Mouse (Mus musculus) CH12.LX (cell line): ENCODE results near the gene Setx. TPM values are rescaled to one million over a fixed set of nuclear protein-coding genes. Genes with fewer than 3 reads are reported as not detected.

Source experiments
- DNase-seq: peaks from one replicate; pipeline ENCODE4 v3.0.0-alpha.2; 2013; ENCODE audit errors: extremely low read depth
- H3K27ac ChIP-seq: 2 replicates; pipeline ENCODE4 v1.5.1; 2012; ENCODE audit warnings: low read depth, mild to moderate bottlenecking, control low read depth, moderate library complexity; ENCODE audit not compliant: insufficient read depth
- H3K27me3 ChIP-seq: replicated peaks from 2 replicates; pipeline ENCODE3; 2012; ENCODE audit warnings: inconsistent platforms
- H3K36me3 ChIP-seq, 2 experiments: replicated peaks in 1 of 2; 2 replicates each; pipeline versions ENCODE3 to v1.6.1; 2012; ENCODE audit warnings: inconsistent platforms in 1 of 2, low read length in 1 of 2, mild to moderate bottlenecking in 1 of 2, mixed read lengths in 1 of 2, moderate library complexity in 1 of 2; ENCODE audit not compliant: control insufficient read depth in 1 of 2, insufficient read depth in 1 of 2
- H3K4me1 ChIP-seq, 2 experiments: 2 replicates each; pipeline ENCODE4 v1.6.1; 2012; ENCODE audit warnings: inconsistent platforms in 1 of 2, moderate library complexity in 1 of 2; ENCODE audit not compliant: insufficient read depth in 2 of 2, control insufficient read depth in 1 of 2
- H3K4me2 ChIP-seq: 2 replicates; pipeline ENCODE4 v1.6.1; 2012; ENCODE audit warnings: low read depth, mild to moderate bottlenecking, control low read depth; ENCODE audit not compliant: poor library complexity, insufficient read depth, severe bottlenecking
- H3K4me3 ChIP-seq, 3 experiments: fragments of 150-350 bp in 1 of 3; sonication (generic) in 1 of 3; replicated peaks in 1 of 3; 2 replicates each; pipeline versions ENCODE3 to v1.5.1; 2011 to 2012; ENCODE audit warnings: low read depth in 2 of 3, low read length in 2 of 3, mild to moderate bottlenecking in 2 of 3, moderate library complexity in 2 of 3, control low read depth in 1 of 3, improper control_type of control experiment in 1 of 3, inconsistent platforms in 1 of 3, mixed read lengths in 1 of 3; ENCODE audit not compliant: poor library complexity in 1 of 3
- H3K79me2 ChIP-seq: replicated peaks from 2 replicates; pipeline ENCODE4 v1.6.1; 2012; ENCODE audit warnings: mild to moderate bottlenecking, moderate library complexity; ENCODE audit not compliant: control insufficient read depth, poor library complexity, insufficient read depth, severe bottlenecking; ENCODE audit errors: extremely low read depth
- H3K9ac ChIP-seq: 2 replicates; pipeline ENCODE4 v1.6.1; 2012; ENCODE audit warnings: low read depth, mild to moderate bottlenecking, control low read depth, moderate library complexity; ENCODE audit not compliant: insufficient read depth
- H3K9me3 ChIP-seq: replicated peaks from 2 replicates; pipeline ENCODE3; 2012; ENCODE audit warnings: low read length, inconsistent platforms, mixed read lengths
- BHLHE40 ChIP-seq: IDR thresholded peaks from 2 replicates; pipeline ENCODE4 v1.6.1; 2011; ENCODE audit warnings: mild to moderate bottlenecking, low read depth, low read length, improper control_type of control experiment
- CTCF ChIP-seq, 2 experiments: IDR thresholded peaks in 1 of 2; conservative IDR thresholded peaks in 1 of 2; 2 replicates each; pipeline ENCODE4 v1.5.1; 2011 to 2012; ENCODE audit warnings: low read depth in 2 of 2, low read length in 2 of 2, improper control_type of control experiment in 1 of 2, inconsistent platforms in 1 of 2, mild to moderate bottlenecking in 1 of 2, moderate library complexity in 1 of 2
- ELF1 ChIP-seq: IDR thresholded peaks from 2 replicates; pipeline ENCODE4 v1.6.1; 2014; ENCODE audit warnings: low read depth, mild to moderate bottlenecking, inconsistent platforms, low read length, improper control_type of control experiment
- EP300 ChIP-seq: IDR thresholded peaks from 2 replicates; pipeline ENCODE4 v1.6.1; 2011; ENCODE audit warnings: low read length, improper control_type of control experiment
- IRF4 ChIP-seq: IDR thresholded peaks from 2 replicates; pipeline ENCODE4 v1.6.1; 2014; ENCODE audit warnings: low read depth, mild to moderate bottlenecking, inconsistent platforms, low read length, improper control_type of control experiment
- JUND ChIP-seq: conservative IDR thresholded peaks from 2 replicates; pipeline ENCODE4 v1.6.1; 2011; ENCODE audit warnings: low read depth, low read length, improper control_type of control experiment
- KAT2A ChIP-seq: IDR thresholded peaks from 2 replicates; pipeline ENCODE4 v1.6.1; 2012; ENCODE audit warnings: low read length, improper control_type of control experiment, inconsistent platforms; ENCODE audit not compliant: insufficient replicate concordance
- MAX ChIP-seq: IDR thresholded peaks from 2 replicates; pipeline ENCODE4 v1.6.1; 2011; ENCODE audit warnings: low read length, improper control_type of control experiment
- MAZ ChIP-seq: IDR thresholded peaks from 2 replicates; pipeline ENCODE4 v1.6.1; 2012; ENCODE audit warnings: low read depth, mild to moderate bottlenecking, inconsistent platforms, low read length, improper control_type of control experiment, moderate library complexity
- MEF2A ChIP-seq: IDR thresholded peaks from 2 replicates; pipeline ENCODE4 v1.6.1; 2014; ENCODE audit warnings: low read depth, mild to moderate bottlenecking, inconsistent platforms, low read length, improper control_type of control experiment, borderline replicate concordance
- MXI1 ChIP-seq: IDR thresholded peaks from 2 replicates; pipeline ENCODE4 v1.6.1; 2011; ENCODE audit warnings: mild to moderate bottlenecking, low read depth, low read length, improper control_type of control experiment
- NELFE ChIP-seq: IDR thresholded peaks from 2 replicates; pipeline ENCODE4 v1.6.1; 2011; ENCODE audit warnings: low read depth, low read length, improper control_type of control experiment
- PAX5 ChIP-seq: IDR thresholded peaks from 2 replicates; pipeline ENCODE4 v1.6.1; 2012; ENCODE audit warnings: low read length, inconsistent platforms, mixed read lengths
- POLR2AphosphoS2 ChIP-seq: IDR thresholded peaks from 2 replicates; pipeline ENCODE4 v1.6.1; 2011; ENCODE audit warnings: low read depth, low read length, improper control_type of control experiment
- SIN3A ChIP-seq: IDR thresholded peaks from 2 replicates; pipeline ENCODE4 v1.6.1; 2012; ENCODE audit warnings: low read length, improper control_type of control experiment, inconsistent platforms
- SMC3 ChIP-seq: IDR thresholded peaks from 2 replicates; pipeline ENCODE4 v1.6.1; 2011; ENCODE audit warnings: low read depth, low read length, improper control_type of control experiment
- TBP ChIP-seq: conservative IDR thresholded peaks from 2 replicates; pipeline ENCODE4 v1.6.1; 2011; ENCODE audit warnings: low read depth, low read length, improper control_type of control experiment
- USF1 ChIP-seq: IDR thresholded peaks from 2 replicates; pipeline ENCODE4 v1.6.1; 2014; ENCODE audit warnings: low read depth, mild to moderate bottlenecking, inconsistent platforms, low read length, improper control_type of control experiment
- USF2 ChIP-seq: conservative IDR thresholded peaks from 2 replicates; pipeline ENCODE4 v1.6.1; 2011; ENCODE audit warnings: low read depth, low read length, improper control_type of control experiment
- ZC3H11A ChIP-seq: IDR thresholded peaks from 2 replicates; pipeline ENCODE4 v1.6.1; 2012; ENCODE audit warnings: low read depth, mild to moderate bottlenecking, inconsistent platforms, low read length, improper control_type of control experiment
- ZMIZ1 ChIP-seq: IDR thresholded peaks from 2 replicates; pipeline ENCODE4 v1.6.1; 2012; ENCODE audit warnings: low read depth, mild to moderate bottlenecking, inconsistent platforms, low read length, improper control_type of control experiment
- ZNF384 ChIP-seq: IDR thresholded peaks from 2 replicates; pipeline ENCODE4 v1.6.1; 2012; ENCODE audit warnings: low read depth, low read length, improper control_type of control experiment, inconsistent platforms
- dilution Hi-C: fragments of 300-500 bp; cut with MboI; formaldehyde crosslinking; loops from 2 replicates; pipeline ENCODE4 v1.14.3; 2020; ENCODE audit warnings: low sequenced_read_pairs; ENCODE audit not compliant: extremely low pct_unique_long_range_greater_than_20kb, extremely low pct_ligation_motif_present
- in situ Hi-C: fragments of 300-500 bp; cut with MboI; formaldehyde crosslinking; loops from 3 replicates; pipeline ENCODE4 v1.14.3; 2019; ENCODE audit warnings: low sequenced_read_pairs, low pct_ligation_motif_present, low pct_unique_long_range_greater_than_20kb, mixed read lengths
- polyA plus RNA-seq: library from polyadenylated mRNA; unstranded; fragments of >175 nt; gene quantifications from 2 replicates; pipeline ENCODE4 v1.2.1, GENCODE M21; 2012; ENCODE audit warnings: low read depth; ENCODE audit not compliant: insufficient read length
- total RNA-seq, 2 experiments: library from RNA; depleted of rRNA; stranded (reverse); fragments of 300-350 nt in 1 of 2; fragments of >200 nt in 1 of 2; gene quantifications; 2 replicates each; pipeline ENCODE4 v1.2.3; 2012 to 2014

The Setx gene
- total and polyA plus RNA-seq, 3 experiments, result 18.0 to 20.2 (median 20.0) TPM

DNA sequence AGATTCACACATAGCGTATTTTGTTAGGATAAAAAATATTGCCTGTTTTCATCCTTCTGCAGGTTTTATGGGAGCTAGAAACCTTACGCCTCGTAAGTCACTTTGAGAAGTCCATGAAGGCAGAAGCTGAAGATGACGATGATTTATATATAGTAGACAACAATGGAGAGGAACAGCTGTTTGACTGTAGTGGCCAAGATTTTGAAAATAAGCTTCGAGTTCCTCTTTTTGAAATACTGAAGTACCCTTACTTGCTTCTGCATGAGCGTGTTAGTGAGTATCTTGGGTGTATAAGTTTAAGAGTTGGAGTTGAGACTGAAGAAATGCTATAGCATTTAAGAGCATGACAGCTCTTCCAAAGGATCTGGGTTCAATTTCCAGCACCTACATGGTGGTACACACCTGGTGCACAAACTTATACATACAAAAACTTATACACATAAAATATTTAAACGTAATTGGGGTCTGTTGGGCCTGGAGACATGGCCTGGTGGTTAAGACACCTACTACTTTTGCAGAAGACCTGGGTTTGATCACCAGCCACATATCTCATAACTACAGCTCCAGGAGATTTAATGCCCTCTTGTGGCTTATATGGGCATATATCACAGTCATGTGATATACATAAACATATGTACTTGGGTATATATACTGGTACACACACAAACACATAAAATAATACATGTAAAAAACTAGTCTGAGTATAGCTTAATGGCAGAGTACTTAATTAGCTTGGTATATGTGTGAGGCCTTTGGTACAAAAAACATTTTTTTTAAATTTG is 6.3 kb downstream of the Setx start:
- H3K4me1 ChIP-seq, result peaks cover 8 to 23% of the 10 kb centered on the region in 2 experiments
- dilution Hi-C loops (no loop called here), in situ Hi-C loops (no loop called here)
- H3K36me3 ChIP-seq, result peaks cover 28 to 63% of the 10 kb centered on the region in 2 experiments
- H3K79me2 ChIP-seq, result peaks cover 5% of the 10 kb centered on the region
- no peaks in the 10 kb centered on the region for H3K9me3 ChIP-seq
- DNase-seq, result no peak
- H3K4me3 ChIP-seq, result no peak overlapping the region
- TF ChIP-seq CTCF (conservative IDR thresholded peaks at IDR 0.05 in 1 of 2, IDR thresholded peaks at IDR 0.05 in 1 of 2; ENCODE audit: low read depth in 2 of 2, low read length in 2 of 2), result peak in 1 of 2 experiments; percentile 26; a peak in 2 of 4 replicates
- TF ChIP-seq PAX5, result no peak
- no peaks in the 10 kb centered on the region for H3K27me3 ChIP-seq
- no peak overlapping the region for H3K9ac ChIP-seq
- no peak overlapping the region for H3K27ac ChIP-seq
- no peak overlapping the region for H3K4me2 ChIP-seq

DNA sequence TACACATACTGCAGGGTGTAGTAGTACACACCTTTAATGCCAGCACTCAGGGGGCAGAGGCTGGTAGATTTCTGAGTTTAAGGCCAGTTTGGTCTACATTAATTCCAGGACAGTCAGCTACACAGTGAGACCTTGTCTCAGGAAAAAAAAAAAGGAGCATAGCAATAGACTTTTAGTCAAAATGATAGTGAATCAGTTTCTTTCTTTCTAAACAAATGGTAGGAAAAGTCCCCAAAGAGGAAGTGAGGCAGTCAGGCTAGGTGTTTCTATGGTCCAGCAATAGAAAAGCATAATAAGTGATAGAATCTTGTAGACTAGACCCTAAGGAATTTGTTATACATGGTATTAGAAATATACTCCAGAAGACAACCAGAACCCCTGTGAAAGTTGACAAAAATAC is 11.2 kb downstream of the Setx start:
- Histone ChIP-seq H3K4me3 (no peak overlapping the region), H3K79me2 (no peaks in the 10 kb centered on the region), H3K27me3 (no peaks in the 10 kb centered on the region), H3K9ac (no peak overlapping the region), H3K36me3 (peaks cover 25 to 65% of the 10 kb centered on the region in 2 experiments), H3K27ac (no peak overlapping the region), H3K4me2 (no peak overlapping the region), H3K9me3 (no peaks in the 10 kb centered on the region), H3K4me1 (peaks cover 5 to 13% of the 10 kb centered on the region in 2 experiments)
- TF ChIP-seq KAT2A (no peak), SIN3A (no peak), ZNF384 (peak; percentile 94), MAX (no peak), ELF1 (no peak), USF1 (no peak), PAX5 (no peak), POLR2AphosphoS2 (no peak), ZC3H11A (no peak), JUND (peak; percentile 82), ZMIZ1 (no peak), MAZ (no peak), USF2 (no peak), BHLHE40 (no peak), TBP (no peak), SMC3 (no peak), IRF4 (peak; percentile 92), MEF2A (peak; percentile 45; the same call in 1 of the 2 replicates), NELFE (no peak), MXI1 (no peak), EP300 (peak; percentile 88)
- peak; percentile 30 for DNase-seq
- in situ Hi-C loops (no loop called here), dilution Hi-C loops (no loop called here)
